Mouse (Mus musculus) lung, embryonic 16.5 days (tissue): ENCODE measurements at regions not wholly inside any gene's neighbourhood (a gene's known extent, or its start where the extent isn't known, plus 50 kb on each side); places are given as distances from the start of the nearest gene placed in this dataset.

Experiments used
- ATAC-seq: fragments of 200-750 bp; cut with Nextera tagmentation; 2 replicates; pipeline ENCODE4 v1.8.0; 2017; ENCODE audit warnings: low read depth, mild to moderate bottlenecking, moderate library complexity
- H3K27ac ChIP-seq: fragments of 300-500 bp; sonication (generic); 2 replicates; pipeline ENCODE4 v1.5.1; 2014; ENCODE audit warnings: mild to moderate bottlenecking, control low read depth, low read length
- H3K27me3 ChIP-seq: fragments of 300-500 bp; sonication (generic); 2 replicates; pipeline ENCODE4 v1.6.1; 2014; ENCODE audit warnings: low read depth, low read length, mixed read lengths; ENCODE audit not compliant: control insufficient read depth, insufficient read depth
- H3K36me3 ChIP-seq: fragments of 300-500 bp; sonication (generic); 2 replicates; pipeline ENCODE4 v1.6.1; 2014; ENCODE audit warnings: low read length; ENCODE audit not compliant: control insufficient read depth, insufficient read depth
- H3K4me1 ChIP-seq: fragments of 300-500 bp; sonication (generic); replicated peaks from 2 replicates; pipeline ENCODE4 v1.6.1; 2014; ENCODE audit warnings: low read length, mixed read lengths; ENCODE audit not compliant: control insufficient read depth, insufficient read depth
- H3K4me2 ChIP-seq: fragments of 300-500 bp; sonication (generic); 2 replicates; pipeline ENCODE4 v1.6.1; 2014; ENCODE audit warnings: low read depth, low read length, control low read depth
- H3K4me3 ChIP-seq: fragments of 300-500 bp; sonication (generic); 2 replicates; pipeline ENCODE4 v1.5.1; 2014; ENCODE audit warnings: mild to moderate bottlenecking, low read length, control low read depth
- H3K9ac ChIP-seq: fragments of 300-500 bp; sonication (generic); 2 replicates; pipeline ENCODE4 v1.6.1; 2014; ENCODE audit warnings: low read length, control low read depth
- H3K9me3 ChIP-seq: fragments of 300-500 bp; sonication (generic); 2 replicates; pipeline ENCODE4 v1.6.1; 2016; ENCODE audit warnings: low read length; ENCODE audit not compliant: control insufficient read depth
- WGBS: fragments of 180-500 bp; shearing (Covaris S2); extraction: QIAGEN DNeasy Blood & Tissue Kit; methylation state at CpG from one replicate; pipeline ENCODE4 v1.1.7; 2014; 5-methylcytosine and 5-hydroxymethylcytosine counted together

DNA sequence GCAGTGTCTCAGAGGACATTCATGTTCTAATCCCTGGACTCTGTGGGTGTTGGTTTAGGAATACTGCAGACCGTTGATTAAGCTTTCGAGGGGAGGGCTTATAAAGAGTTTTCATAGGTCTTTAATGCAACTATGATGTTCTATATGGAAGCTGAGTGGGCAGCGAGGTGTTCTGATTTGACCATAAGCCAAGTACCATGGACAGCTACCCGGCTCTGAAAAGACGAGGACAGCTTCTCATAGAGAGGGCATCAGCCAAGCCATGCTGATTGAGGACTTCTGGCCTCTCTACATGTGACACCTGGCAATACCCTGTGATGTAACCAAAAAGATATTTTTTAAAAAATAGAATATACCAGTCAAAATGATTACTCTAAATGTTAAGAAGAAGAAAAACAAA lies 261.6 kb downstream of the Agtpbp1 start:
- H3K4me3 ChIP-seq = no peak overlapping the region
- WGBS = 38% methylated on average over 5 of the region's 5 CpGs
- no peak overlapping the region for H3K27ac ChIP-seq
- H3K27me3 ChIP-seq = no peaks in the 10 kb centered on the region
- ATAC-seq = no peak
- H3K4me2 ChIP-seq = no peak overlapping the region
- no peaks in the 10 kb centered on the region for H3K36me3 ChIP-seq
- H3K9ac ChIP-seq = no peak overlapping the region
- no peaks in the 10 kb centered on the region for H3K4me1 ChIP-seq
- no peaks in the 10 kb centered on the region for H3K9me3 ChIP-seq

DNA sequence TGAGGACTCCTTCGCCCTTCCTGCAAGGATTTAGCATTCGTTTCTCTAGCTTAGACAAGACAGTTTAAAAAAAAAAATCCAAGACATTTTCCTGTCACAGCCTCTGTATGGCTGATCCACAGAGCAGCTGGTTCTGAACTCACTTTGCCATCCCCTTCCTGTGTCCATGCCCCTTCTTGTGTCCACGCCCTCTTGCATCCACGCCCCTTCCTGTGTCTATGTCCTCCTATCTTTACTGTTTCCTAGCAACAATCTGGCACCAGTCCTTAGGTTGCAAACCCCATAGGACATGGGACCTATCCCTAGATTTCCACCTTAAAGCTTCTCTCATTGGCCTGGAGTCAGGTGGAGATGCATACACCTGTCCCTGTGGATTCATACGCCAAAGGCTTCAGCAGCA lies 264.8 kb downstream of the Agtpbp1 start:
- 77% methylated on average over 5 of the region's 5 CpGs for WGBS
- no peak overlapping the region for H3K9ac ChIP-seq
- no peak overlapping the region for H3K4me2 ChIP-seq
- H3K27ac ChIP-seq = no peak overlapping the region
- no peaks in the 10 kb centered on the region for H3K9me3 ChIP-seq
- ATAC-seq = no peak
- no peaks in the 10 kb centered on the region for H3K36me3 ChIP-seq
- H3K27me3 ChIP-seq = no peaks in the 10 kb centered on the region
- no peak overlapping the region for H3K4me3 ChIP-seq
- H3K4me1 ChIP-seq = no peaks in the 10 kb centered on the region

DNA sequence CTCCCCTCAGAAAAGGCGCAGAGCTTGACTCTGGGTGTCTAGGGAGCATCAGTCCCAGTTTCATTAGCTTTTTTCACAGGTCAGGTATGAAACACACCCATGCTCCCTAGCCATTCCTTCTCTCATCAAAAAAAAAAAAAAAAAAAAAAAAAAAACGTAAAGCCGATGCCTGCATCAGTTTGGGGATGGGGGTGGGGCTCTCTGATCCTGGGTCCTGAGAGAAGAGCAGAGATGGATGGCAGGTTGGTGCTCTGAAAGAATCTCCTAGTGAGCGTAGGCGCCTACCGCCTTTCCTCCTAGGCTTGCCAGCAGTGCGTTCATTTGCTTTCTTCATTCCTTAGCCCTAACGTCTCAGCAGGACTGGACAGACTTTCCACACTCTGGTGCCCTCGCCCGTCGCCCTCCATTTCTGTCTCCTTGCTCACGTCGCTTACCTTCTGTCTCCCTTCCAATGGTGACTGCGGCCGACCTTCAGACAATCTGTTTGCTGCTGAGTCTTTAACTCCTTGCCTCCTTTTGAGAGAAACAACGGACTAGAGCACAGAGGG lies 267.5 kb downstream of the Agtpbp1 start:
- ATAC-seq = no peak
- Histone ChIP-seq H3K27ac (no peak overlapping the region), H3K4me2 (no peak overlapping the region), H3K27me3 (no peaks in the 10 kb centered on the region), H3K4me3 (no peak overlapping the region), H3K36me3 (no peaks in the 10 kb centered on the region), H3K9ac (no peak overlapping the region), H3K4me1 (no peaks in the 10 kb centered on the region), H3K9me3 (no peaks in the 10 kb centered on the region)
- WGBS = 53% methylated on average over 16 of the region's 16 CpGs

DNA sequence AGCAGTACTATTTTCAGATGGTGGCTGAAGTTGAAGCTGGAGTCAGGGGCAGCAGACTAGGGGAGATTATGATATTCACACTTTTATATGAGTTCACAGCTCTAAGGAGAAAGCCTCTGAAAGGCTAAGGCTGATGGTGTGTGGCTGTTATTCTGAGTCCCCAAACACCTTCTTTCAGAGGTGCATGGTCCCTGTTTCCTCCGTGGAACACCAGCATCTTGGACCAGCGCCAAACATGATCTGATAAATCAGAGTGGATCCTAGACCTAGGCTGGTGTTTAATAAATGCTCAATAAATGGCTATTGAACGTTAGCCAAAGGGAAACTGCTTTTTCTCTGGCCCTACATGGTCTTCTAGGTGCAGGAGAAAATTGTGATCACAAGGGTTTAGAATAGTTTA lies 269.2 kb downstream of the Agtpbp1 start:
- no peak overlapping the region for H3K4me3 ChIP-seq
- 41% methylated on average over 3 of the region's 3 CpGs for WGBS
- H3K27ac ChIP-seq = no peak overlapping the region
- no peak overlapping the region for H3K4me2 ChIP-seq
- no peaks in the 10 kb centered on the region for H3K36me3 ChIP-seq
- H3K9ac ChIP-seq = no peak overlapping the region
- H3K27me3 ChIP-seq = no peaks in the 10 kb centered on the region
- no peaks in the 10 kb centered on the region for H3K9me3 ChIP-seq
- H3K4me1 ChIP-seq = no peaks in the 10 kb centered on the region
- no peak for ATAC-seq

DNA sequence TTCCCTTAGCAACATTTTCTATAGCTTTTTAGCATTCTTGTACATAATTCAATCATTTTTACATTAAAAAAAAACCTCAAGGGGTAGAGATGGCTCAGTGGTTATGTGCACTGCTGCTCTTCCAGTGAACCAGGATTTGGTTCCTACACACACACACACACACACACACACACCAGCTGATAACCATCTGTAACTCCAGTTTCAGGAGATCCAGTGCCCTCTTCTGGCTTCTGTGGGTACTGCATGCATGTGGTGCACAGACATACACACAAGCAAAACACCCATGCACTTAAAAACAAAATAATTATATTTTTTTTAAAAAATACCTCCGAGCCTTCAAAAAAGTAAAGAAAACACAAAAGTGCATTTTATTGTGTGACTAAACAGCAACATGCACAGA lies 270.6 kb downstream of the Agtpbp1 start:
- no peak overlapping the region for H3K4me2 ChIP-seq
- 47% methylated on average over 1 of the region's 1 CpGs for WGBS
- H3K9ac ChIP-seq = no peak overlapping the region
- no peak overlapping the region for H3K27ac ChIP-seq
- ATAC-seq = no peak
- no peaks in the 10 kb centered on the region for H3K4me1 ChIP-seq
- no peaks in the 10 kb centered on the region for H3K36me3 ChIP-seq
- no peaks in the 10 kb centered on the region for H3K27me3 ChIP-seq
- no peak overlapping the region for H3K4me3 ChIP-seq
- H3K9me3 ChIP-seq = no peaks in the 10 kb centered on the region

DNA sequence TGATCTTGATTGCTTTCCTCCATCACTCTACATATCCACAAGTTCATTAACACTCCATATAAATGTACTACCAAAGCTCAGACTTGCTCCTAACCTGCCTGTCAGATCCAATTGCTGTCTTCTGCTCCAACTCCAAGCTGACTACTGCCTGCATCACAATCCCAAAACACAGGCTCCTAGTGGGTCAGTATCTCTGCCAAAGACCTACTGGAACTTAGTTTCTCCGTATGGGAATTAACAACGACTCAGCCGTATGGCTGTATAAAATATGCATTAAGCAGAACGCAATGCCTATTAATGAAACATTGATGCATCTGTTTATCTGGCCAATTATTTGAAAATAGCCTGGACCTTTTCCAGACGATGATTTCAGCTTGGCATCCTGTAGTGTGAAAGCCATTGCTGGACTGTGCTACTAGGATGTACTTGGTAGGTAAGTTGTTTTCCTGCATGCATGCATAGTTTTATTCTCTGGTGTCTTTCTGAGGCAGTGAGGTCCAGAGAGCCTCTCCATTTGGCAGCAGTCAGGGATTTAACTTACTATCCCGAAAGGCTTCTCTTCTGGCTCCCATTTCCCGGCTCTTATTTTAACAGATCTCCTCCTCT lies 271.2 kb downstream of the Agtpbp1 start:
- H3K9ac ChIP-seq = no peak overlapping the region
- H3K4me1 ChIP-seq = no peaks in the 10 kb centered on the region
- H3K27ac ChIP-seq = no peak overlapping the region
- H3K27me3 ChIP-seq = no peaks in the 10 kb centered on the region
- 82% methylated on average over 7 of the region's 7 CpGs for WGBS
- ATAC-seq = no peak
- no peaks in the 10 kb centered on the region for H3K36me3 ChIP-seq
- H3K9me3 ChIP-seq = no peaks in the 10 kb centered on the region
- no peak overlapping the region for H3K4me2 ChIP-seq
- no peak overlapping the region for H3K4me3 ChIP-seq

DNA sequence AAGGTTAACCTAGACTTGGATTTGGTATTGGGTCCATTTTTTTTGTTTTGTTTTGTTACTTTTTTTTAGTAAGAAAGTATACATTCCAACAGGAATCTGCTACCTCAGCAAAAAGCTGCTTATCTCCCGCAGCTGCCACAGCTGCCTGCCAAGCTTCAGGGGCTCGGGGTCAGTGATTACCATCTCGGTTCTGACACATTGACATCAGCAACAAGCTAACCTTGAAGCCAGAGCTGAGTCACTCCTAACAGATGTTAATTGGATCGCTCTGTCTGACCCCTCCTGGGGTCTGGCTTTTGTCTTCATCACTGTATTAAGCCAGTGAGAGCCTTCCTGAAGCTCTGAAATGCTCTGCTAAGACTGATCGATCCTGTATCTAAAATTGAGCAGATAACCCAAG lies 292.1 kb downstream of the Agtpbp1 start:
- ATAC-seq = no peak
- Histone ChIP-seq H3K4me1 (no peaks in the 10 kb centered on the region), H3K27me3 (no peaks in the 10 kb centered on the region), H3K4me2 (no peak overlapping the region), H3K36me3 (no peaks in the 10 kb centered on the region), H3K9ac (no peak overlapping the region), H3K4me3 (no peak overlapping the region), H3K27ac (no peak overlapping the region), H3K9me3 (no peaks in the 10 kb centered on the region)
- 5% methylated on average over 5 of the region's 5 CpGs for WGBS

DNA sequence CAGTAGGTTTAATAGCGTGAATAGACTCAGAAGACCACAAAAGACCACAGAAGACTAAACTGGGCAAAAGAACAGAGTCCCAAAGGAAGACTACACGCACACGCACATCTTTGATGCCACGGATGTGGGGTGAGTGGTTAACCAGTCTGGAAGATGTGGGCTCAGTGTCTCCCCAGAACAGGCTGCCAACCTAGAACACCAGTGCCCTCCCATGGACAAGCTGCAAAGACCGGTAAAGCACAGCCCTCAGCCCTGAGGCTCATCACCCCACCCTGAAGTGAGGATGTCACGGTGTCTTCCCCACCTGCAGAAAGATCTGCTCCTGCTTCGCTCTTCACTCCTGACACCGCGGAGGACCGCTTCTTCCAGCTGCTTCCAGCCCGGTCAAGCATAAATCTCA lies 295.9 kb downstream of the Agtpbp1 start:
- H3K4me1 ChIP-seq = no peaks in the 10 kb centered on the region
- no peak overlapping the region for H3K27ac ChIP-seq
- H3K4me3 ChIP-seq = no peak overlapping the region
- ATAC-seq = no peak
- 69% methylated on average over 11 of the region's 11 CpGs for WGBS
- H3K9me3 ChIP-seq = no peaks in the 10 kb centered on the region
- H3K9ac ChIP-seq = no peak overlapping the region
- H3K27me3 ChIP-seq = no peaks in the 10 kb centered on the region
- H3K4me2 ChIP-seq = no peak overlapping the region
- H3K36me3 ChIP-seq = no peaks in the 10 kb centered on the region

DNA sequence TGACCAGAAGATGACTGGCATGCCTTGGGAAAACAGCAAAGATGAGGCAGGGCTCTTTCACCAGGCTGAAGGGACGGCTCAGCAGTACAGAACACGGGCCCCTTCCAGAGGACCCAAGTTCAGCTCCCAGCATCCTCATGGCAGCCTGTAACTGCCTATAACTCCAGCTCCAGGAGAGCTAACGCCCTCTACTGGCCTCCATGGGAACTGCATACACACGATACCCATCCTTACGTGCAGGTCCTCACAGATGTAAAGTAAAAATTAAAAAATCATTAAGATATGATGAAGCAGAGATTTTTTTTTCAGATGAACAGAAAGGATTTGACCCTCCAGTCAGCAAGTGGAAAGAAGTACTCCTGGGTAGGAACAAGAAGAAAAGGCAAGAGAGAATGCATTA lies 303.8 kb downstream of the Agtpbp1 start:
- no peak overlapping the region for H3K27ac ChIP-seq
- WGBS = 76% methylated on average over 5 of the region's 5 CpGs
- no peaks in the 10 kb centered on the region for H3K27me3 ChIP-seq
- no peaks in the 10 kb centered on the region for H3K36me3 ChIP-seq
- no peak for ATAC-seq
- H3K4me1 ChIP-seq = peaks cover 2% of the 10 kb centered on the region; the same call in 1 of the 2 replicates
- no peaks in the 10 kb centered on the region for H3K9me3 ChIP-seq
- H3K4me2 ChIP-seq = no peak overlapping the region
- no peak overlapping the region for H3K4me3 ChIP-seq
- H3K9ac ChIP-seq = no peak overlapping the region

DNA sequence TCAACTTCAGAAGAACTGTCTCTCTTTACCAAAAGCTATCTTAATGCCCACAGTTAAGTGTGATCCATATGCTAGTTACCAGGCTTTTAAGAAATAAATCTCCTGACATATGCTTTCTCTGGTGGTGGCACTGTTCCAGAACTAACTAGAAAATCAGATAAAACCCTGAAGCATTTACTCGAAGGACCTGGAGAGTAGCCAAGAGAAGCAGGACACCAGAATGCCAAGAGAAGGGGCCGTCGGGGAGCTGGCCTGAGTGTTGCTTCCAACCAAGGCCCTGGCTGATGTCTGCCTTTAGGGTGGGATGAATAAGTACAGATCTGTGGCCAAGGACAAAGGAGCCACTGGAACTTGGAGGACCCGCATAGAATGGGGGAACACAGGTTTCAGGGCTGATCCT lies 305.9 kb downstream of the Agtpbp1 start:
- H3K27ac ChIP-seq = no peak overlapping the region
- H3K36me3 ChIP-seq = no peaks in the 10 kb centered on the region
- WGBS = 20% methylated on average over 4 of the region's 4 CpGs

More for the DNA sequence above, 305.9 kb downstream of the Agtpbp1 start:
- no peak overlapping the region for H3K4me3 ChIP-seq
- H3K4me2 ChIP-seq = no peak overlapping the region
- no peaks in the 10 kb centered on the region for H3K27me3 ChIP-seq
- peak; percentile 66 for ATAC-seq
- H3K9me3 ChIP-seq = no peaks in the 10 kb centered on the region
- H3K4me1 ChIP-seq = peaks cover 2% of the 10 kb centered on the region; the same call in 1 of the 2 replicates
- no peak overlapping the region for H3K9ac ChIP-seq
